Mouse (Mus musculus) megakaryocyte, adult 5-6 weeks (primary cell): ENCODE data around the gene Ap5z1. TPM values are rescaled to one million over a fixed set of nuclear protein-coding genes. Genes with fewer than 3 reads are reported as not detected.

Experiments
- ATAC-seq: 2 replicates; pipeline ENCODE4 v1.8.0; 2016; ENCODE audit warnings: mild to moderate bottlenecking, inconsistent platforms; ENCODE audit not compliant: poor library complexity, severe bottlenecking
- total RNA-seq, 2 experiments: library from RNA; stranded (forward) in 1 of 2; stranded (reverse) in 1 of 2; fragments of 153-499, 151-499 nt in 1 of 2; fragments of 221-1000, 200-1000 nt in 1 of 2; gene quantifications; 2 replicates each; pipeline versions ENCODE4 v1.2.3 to v1.2.4; 2015 to 2017

The Ap5z1 gene
- total RNA-seq, 2 experiments from 2014 or later: 10.0 to 10.3 TPM

GRCm38 (mm10) chr5:142438380-142438938 lies 25.3 kb upstream of the Ap5z1 start:
- ATAC-seq: no peak

- ATAC-seq: peak; percentile 2
Observed at GRCm38 (mm10) chr5:142439911-142440432, 23.8 kb upstream of the Ap5z1 start.

- peak; percentile 76 for ATAC-seq
Observed at GRCm38 (mm10) chr5:142440451-142441147, 23.1 kb upstream of the Ap5z1 start.

GRCm38 (mm10) chr5:142441332-142442044 lies 22.3 kb upstream of the Ap5z1 start:
- ATAC-seq: peak; percentile 22

GRCm38 (mm10) chr5:142442045-142442440 lies 21.7 kb upstream of the Ap5z1 start:
- ATAC-seq: no peak

- ATAC-seq: peak; percentile 20
Observed at GRCm38 (mm10) chr5:142443514-142443913, 20.2 kb upstream of the Ap5z1 start.

- no peak for ATAC-seq
Observed at GRCm38 (mm10) chr5:142443994-142444393, 19.8 kb upstream of the Ap5z1 start.

- no peak for ATAC-seq
Observed at GRCm38 (mm10) chr5:142444791-142445531, 18.8 kb upstream of the Ap5z1 start.

- ATAC-seq: no peak
Observed at GRCm38 (mm10) chr5:142445709-142446108, 18.0 kb upstream of the Ap5z1 start.

GRCm38 (mm10) chr5:142448076-142448475 lies 15.7 kb upstream of the Ap5z1 start:
- ATAC-seq: peak; percentile 87

- ATAC-seq: no peak
Observed at GRCm38 (mm10) chr5:142448623-142449022, 15.1 kb upstream of the Ap5z1 start.

GRCm38 (mm10) chr5:142450846-142451245 lies 12.9 kb upstream of the Ap5z1 start:
- ATAC-seq: no peak

- ATAC-seq: no peak
Observed at GRCm38 (mm10) chr5:142451759-142452158, 12.0 kb upstream of the Ap5z1 start.

GRCm38 (mm10) chr5:142453742-142454141 lies 10.0 kb upstream of the Ap5z1 start:
- ATAC-seq: no peak

- no peak for ATAC-seq
Observed at GRCm38 (mm10) chr5:142456318-142456717, 7.4 kb upstream of the Ap5z1 start.

GRCm38 (mm10) chr5:142457345-142457744 lies 6.4 kb upstream of the Ap5z1 start:
- no peak for ATAC-seq

GRCm38 (mm10) chr5:142458791-142459557 lies 4.8 kb upstream of the Ap5z1 start:
- ATAC-seq: peak; percentile 37

- ATAC-seq: no peak
Observed at GRCm38 (mm10) chr5:142459834-142460233, 3.9 kb upstream of the Ap5z1 start.

GRCm38 (mm10) chr5:142461942-142462640 lies 1.7 kb upstream of the Ap5z1 start:
- ATAC-seq: no peak

- ATAC-seq: no peak
Observed at GRCm38 (mm10) chr5:142462641-142462948, 1.1 kb upstream of the Ap5z1 start.
